Mouse (Mus musculus): ENCODE results near the gene Hoxb3. TPM values are rescaled to one million over a fixed set of nuclear protein-coding genes. Genes with fewer than 3 reads are reported as not detected.

Gene Hoxb3
- total RNA-seq, 4 experiments from 2014 or later: not detected

DNA sequence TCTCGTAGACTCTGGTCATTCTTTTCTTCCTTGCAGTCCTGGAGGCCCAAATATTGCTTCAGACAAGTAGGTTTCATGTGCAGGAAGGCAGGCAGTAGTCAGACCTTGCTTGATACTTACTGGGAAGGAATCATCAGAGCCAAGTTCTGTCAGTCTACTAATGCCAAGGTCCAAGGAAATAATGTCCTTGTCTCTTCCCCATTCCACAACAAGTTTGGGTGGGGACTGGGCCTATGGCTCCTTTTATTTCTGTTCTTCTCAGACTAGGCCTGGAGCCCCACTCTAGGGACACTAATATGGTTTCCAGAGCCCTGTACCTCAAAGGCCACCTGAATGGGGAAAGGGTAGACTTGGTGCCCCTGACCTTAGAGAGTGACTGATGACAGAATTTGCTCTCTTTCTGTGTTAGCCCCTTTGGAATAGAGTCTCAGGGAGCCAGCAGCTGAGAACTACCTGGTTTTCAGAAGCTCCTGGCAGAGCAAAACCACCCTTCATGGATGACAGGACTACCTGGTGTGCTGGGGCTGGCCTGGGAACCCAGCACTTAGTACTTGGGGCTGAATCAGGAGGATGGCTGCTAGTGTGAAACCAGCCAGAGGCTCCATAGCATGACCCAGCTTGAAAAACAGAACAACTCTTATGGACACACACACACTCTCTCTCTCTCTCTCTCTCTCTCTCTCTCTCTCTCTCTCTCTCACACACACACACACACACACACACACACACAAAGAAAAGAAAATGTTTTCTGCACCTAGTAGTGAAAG lies 34.5 kb upstream of the Hoxb3 start:
- DNase-seq (ENCODE audit: low spot score in 2 of 2): no peak

DNA sequence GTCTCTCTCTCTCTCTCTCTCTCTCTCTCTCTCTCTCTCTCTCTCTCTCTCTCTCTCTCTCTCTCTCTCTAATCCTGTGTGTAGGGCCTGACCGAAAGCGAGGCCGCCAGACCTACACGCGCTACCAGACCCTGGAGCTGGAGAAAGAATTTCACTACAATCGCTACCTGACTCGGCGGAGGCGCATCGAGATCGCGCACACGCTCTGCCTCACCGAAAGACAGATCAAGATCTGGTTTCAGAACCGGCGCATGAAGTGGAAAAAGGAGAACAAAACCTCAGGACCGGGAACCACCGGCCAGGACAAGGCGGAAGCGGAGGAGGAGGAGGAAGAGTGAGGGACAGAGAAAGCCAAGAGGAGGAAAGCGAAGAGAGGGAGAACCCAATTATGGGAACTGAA lies 33.8 kb upstream of the Hoxb3 start:
- no peak for DNase-seq (ENCODE audit: low spot score in 2 of 2)

DNA sequence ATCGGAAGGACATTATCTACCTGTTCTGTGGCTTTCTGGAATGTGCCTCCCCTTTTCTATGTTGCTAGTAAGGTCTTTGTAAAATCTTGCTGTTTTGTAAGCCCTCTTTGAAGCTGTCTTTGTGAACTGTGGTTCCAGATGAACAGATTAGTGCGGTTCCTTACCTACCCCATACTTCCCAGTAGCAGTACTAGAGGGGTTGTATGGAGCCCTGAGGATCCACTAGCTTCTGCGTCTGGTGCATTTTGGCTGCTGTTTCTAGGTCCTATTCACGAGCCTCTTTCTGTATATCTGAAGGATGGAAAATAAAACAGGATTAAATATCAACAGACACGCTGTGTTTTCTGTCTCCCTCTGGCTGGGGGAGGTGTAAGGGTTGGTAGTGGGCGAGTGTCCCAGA lies 33.3 kb upstream of the Hoxb3 start:
- DNase-seq (ENCODE audit: low spot score in 2 of 2): no peak

DNA sequence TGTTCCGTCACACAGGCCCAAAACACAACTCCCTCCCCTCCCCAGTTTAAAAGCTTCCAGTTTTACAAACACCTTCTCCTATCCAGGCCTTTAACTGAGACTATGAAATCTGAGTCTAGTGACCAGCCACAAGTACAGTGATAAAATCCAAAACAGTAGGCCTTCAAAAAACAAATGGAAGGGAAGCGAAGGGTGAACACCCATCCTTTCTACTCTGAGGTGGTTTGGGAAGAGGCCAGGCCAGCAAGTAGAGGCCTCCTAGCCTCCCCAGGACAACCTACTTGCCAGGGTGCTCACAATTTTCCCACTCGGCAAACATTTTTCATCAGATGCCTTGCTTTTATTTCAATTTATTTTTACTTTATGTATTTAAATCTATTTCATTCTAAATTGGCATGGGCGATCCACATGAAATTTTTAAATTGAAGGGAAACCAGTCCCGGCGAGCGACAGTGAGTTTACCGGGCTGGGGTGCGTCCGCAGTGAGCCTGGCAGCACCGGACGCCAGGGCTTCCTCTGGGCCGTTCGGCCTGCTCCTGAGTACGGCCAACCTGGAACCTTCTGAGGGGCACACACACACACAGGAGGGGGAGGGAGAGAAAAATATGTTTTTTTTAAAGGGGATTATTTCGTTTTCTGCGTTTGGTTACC lies 32.3 kb upstream of the Hoxb3 start:
- no peak for DNase-seq (ENCODE audit: low spot score in 2 of 2)

DNA sequence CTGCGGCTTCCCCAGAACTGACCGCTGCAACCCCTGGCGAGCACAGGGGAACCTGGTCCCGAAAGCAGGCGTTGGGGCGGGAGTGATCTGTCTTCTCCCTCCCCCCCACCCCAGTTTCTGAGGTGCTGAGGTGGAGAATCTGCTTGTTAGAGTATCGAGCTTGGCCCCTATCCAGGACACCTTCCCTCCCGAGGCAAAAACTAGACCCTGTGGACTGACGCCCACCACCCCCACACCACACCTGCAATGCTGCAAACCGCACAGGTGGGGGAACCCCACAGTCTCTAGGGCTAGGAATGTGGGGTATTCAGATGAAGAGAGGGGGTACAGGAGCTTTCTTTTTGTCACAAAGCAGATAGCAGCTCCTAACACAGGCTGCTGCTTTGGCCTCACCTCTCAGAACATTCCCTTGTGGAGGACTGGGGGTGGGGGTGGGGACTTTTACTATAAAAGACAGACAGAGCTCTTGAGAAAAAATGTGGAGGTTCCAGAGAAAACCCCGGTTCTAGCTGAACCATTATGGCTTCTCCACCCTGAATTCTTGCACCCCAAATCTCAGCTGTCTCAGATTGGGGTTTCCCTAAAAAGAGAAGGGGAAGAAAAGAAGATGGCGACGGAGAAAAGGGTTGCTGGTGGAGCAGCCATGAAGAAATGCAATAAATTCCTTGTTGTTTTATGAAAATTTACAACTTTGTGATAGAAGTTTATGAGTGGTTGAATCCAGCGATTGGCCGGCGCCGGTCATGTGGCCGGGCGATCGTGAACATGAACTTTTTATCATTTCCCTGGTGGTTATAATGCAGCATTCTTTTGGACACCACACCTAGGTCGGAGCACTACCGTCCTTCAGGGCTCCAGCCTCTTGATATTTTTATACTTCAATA lies 31.2 kb upstream of the Hoxb3 start, which contains the start of gene Hoxb6:
Gene Hoxb6, plus strand, starts transcription at position 796 of the 884 bp plus-strand sequence.
- no peak for DNase-seq (ENCODE audit: low spot score in 2 of 2)

DNA sequence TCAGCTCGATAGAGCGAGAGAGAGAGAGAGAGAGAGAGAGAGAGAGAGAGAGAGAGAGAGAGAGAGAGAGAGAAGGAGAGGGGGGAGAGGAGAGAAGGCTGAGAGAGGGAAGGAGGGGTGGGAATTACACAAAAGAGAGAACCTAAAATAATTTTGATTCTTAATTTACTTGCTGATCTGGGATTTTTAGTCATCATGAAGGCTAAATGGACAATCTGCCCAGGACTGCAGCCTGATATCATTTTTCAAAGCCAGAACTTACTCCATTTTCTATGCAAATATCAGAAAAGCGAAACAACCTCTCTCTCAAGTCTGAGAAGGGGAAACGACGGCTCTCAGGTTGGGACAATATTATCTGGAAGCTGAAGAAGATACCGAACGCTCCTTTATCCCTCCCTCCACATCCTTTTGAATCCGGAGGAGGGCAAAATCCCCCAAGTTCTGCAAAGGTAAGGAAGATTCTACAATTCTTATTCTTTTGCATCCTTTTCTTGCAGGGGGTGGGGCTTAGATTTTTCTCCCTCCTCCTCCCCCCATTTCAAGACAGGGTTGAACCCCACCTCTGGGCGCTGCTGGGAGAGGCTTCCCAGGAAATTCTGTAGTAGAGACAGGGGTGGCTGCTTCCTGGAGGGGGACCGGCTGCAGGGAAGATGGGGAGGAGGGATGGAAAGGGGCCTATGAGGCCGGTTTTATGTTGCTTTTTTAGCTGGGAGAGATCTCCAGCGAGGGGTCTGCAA lies 30.4 kb upstream of the Hoxb3 start:
- no peak for DNase-seq (ENCODE audit: low spot score in 2 of 2)

DNA sequence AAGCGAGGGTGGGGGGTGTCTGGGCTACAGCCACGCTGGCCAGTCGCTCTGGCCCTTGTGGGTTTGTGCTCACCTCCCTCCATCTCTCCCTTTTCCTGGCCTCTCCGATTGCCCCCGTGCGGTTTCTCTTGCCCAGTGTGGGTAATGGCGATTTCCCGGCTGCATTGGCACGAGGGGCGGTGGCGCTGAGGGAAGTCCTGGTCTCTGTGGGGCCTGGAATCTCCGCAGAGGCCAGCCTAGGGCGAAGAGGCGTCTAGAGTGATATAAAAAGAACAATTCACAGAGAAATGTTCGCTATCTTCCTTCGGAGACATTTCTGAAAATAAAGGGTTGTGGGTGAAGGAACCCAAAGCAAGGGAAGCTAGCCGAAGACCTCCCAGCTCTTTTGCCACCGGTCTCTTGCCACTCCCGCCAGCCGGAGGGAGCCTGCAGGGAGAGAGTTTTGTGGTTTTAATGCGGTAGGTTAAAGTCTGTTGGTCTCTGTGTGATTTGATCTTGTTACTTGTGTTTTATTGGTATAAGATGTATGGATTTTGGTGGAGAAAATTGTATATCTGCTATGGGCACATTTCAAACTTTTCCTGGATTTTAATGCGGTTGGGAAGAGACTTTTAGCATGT lies 29.7 kb upstream of the Hoxb3 start:
- no peak for DNase-seq (ENCODE audit: low spot score in 2 of 2)

DNA sequence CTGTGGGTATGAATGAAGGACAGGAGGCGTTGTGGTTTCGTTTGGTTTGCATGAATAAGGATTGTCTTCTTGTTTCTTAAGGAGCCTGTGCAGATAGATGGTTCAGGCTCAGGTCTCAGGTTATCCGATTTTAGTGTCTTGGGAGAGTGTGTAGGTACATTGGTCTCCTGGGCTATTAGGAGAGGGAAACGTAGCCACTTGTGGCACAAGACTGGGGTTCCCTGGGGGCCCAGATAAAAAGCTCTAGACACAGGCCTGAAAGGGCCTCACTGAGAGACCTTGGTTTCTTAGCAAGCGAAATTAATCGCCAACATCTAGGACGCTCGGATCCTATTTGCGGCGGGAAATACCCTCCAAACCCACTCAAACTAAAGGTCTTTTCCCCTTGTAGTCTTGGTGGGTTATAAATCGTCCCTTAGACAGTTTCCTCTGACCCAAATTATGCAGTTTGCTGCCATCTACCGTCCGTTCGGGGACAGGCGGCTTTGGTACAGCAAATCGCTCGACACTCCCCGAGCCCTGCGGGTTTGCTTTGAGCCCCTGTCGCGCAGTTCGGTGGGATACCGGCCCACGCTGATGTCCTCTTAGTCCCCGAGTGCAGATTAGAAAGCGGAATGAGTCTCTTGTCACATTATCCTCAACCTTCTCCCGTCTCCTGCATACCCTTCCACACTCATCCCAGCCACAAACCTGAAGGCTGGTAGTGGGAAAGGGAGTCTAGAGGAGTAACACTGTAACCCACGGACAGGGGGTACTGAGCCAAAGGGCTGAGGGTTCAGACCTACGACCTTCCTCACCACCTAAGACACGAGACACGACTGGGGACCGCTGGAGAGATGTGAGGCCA lies 28.7 kb upstream of the Hoxb3 start:
- DNase-seq (ENCODE audit: low spot score in 2 of 2): peak in 1 of 2 experiments; percentile 40

DNA sequence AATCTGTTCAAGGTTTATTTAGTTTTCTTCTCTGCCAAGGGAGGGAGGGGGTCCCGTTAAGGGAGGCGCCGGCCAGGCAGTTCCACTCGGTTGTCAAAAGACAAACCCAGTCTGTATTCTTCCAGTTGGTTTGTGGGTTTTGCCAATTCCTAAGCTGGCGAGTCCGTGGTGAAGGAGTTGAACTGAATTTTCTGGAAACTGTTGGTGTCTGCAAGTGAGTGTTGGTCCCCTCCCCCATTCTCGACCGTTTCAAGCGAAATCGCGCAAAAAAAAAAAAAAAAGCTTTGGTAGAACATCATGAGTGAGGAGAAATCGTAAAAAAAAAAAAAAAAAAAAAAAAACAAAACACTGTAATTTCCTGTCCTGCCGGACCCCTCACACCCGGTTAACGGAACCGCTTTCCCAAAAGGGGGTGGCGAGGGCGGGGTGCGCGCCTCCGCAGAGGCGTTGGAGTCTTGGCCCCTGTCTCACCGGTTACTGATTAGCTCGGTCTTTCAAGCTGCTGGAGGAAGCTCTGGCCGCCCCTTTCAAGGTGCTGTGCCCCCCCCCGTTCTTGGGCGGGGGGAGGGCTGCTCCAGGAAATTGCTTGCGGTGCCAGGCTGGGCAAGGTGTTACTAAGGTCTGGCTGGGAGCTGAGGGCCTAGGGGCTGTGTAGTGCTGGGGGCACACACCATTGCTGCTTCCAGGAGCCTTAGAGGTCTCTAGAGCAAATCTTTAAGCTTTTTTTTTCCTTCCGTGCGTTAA lies 27.9 kb upstream of the Hoxb3 start:
- no peak for DNase-seq (ENCODE audit: low spot score in 2 of 2)

DNA sequence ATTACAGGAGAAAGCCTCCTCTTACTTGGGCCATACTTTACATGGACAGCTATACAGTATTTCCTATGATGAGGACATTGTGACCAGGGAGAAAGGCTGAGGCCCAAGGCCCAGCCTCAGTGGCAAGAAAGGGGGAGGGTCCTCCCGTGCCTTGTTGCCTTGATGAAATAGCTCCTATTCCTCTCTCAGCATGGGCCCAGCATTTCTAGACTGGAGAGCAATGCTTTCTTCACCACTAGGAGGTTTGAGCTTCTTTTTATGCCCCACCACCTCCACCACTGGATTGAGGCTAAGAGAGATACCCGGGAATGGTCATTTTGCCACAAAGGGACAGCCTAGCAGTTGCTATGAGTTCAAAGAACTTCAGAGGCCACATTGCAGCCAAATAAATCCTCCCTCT lies 26.1 kb upstream of the Hoxb3 start:
- DNase-seq (ENCODE audit: low spot score in 2 of 2): no peak

DNA sequence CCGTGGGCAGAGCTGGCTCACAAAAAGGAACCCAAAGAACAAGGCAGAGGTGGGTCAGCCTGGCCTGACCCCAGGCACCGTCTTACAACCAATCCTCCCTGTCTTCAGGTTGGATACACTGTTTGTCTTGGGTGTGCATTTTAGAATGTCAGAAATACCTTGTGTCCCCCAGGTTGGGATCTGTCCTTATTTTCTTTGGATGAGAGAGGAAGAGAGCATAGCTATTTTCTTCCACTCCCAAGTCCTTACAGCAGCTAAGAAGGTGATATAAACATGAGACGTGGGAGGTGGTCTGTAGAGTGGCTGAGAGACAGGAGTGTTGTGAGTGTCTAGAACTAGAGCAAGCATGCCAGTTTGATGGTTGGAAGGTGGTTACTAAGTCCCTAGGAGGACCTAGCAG lies 25.7 kb upstream of the Hoxb3 start:
- DNase-seq (ENCODE audit: low spot score in 2 of 2): no peak

DNA sequence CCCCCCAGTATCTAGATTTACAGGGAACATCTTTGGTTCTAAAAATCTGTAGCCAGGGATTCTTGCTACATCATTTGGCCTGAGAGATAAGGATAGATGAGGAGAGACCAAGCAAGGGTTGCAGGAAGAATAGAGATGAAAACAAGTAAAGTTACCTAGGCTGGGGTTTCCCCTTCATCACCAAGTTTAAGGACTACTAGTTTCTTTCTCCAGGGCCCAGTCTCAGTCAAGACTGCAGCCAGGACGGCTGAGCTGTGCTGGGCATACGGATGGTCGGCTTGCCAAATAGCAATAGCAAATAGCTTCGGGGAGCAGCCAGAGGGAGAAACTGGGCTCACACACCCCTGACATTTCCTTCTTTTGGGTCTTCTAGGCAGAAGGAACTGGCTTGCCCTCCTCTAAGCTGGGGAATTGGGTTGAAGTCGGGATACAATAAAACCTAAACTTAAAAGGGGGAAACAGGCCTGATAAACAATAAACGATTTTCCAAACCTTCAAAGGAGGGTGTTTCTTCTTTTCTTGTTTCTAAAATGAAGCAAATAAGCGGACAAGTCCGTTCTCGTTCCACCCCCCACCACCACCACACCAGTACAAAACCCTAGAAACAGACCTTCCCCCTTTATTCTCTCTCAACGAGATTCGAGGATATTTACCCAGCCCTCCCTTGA lies 25.0 kb upstream of the Hoxb3 start:
- DNase-seq (ENCODE audit: low spot score in 2 of 2): no peak

DNA sequence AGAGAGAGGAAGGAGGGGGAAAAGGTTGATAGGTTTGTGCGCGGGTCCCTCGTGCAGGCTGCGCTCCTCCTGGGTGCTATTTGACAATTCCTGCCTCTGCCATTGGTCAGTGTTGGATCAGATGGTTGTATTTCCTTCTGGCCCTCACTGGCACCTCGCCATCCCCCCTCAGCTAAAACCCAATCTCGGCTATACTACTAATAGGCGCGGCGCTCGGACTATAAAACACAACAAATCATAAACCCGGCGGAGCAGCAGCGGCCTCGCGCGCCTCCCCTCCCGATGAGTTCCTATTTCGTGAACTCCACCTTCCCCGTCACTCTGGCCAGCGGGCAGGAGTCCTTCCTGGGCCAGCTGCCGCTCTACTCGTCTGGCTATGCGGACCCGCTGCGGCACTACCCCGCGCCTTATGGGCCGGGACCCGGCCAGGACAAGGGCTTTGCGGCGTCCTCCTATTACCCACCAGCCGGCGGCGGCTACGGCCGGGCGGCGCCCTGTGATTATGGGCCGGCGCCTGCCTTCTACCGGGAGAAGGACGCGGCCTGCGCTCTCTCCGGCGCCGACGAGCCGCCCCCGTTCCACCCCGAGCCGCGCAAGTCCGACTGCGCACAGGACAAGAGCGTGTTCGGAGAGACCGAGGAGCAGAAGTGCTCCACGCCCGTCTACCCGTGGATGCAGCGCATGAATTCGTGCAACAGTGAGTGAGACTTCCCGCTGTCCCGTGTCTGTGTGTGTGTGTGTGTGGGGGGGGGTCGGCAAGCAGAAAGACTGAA lies 24.0 kb upstream of the Hoxb3 start:
- DNase-seq (ENCODE audit: low spot score in 2 of 2): no peak

DNA sequence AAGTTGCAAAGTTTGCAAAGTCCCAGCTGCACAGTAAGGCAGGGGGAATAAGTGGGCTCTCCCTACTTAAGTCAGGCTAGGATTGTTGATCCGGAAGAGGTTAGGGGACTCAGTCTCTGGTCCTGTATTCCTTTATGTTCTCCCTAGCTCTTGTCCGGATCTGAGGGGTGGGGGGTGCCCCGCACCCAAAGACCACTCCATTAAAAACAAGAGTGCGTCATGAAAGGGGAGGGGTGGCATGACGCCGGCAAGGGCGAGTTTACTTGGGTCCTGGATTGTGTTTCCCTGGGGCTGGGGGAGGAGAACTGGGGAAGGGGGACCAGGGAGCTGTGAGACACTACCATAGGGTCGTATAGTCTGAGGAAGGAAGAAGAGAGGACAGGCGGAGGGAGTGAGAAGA lies 23.3 kb upstream of the Hoxb3 start:
- DNase-seq (ENCODE audit: low spot score in 2 of 2): no peak

DNA sequence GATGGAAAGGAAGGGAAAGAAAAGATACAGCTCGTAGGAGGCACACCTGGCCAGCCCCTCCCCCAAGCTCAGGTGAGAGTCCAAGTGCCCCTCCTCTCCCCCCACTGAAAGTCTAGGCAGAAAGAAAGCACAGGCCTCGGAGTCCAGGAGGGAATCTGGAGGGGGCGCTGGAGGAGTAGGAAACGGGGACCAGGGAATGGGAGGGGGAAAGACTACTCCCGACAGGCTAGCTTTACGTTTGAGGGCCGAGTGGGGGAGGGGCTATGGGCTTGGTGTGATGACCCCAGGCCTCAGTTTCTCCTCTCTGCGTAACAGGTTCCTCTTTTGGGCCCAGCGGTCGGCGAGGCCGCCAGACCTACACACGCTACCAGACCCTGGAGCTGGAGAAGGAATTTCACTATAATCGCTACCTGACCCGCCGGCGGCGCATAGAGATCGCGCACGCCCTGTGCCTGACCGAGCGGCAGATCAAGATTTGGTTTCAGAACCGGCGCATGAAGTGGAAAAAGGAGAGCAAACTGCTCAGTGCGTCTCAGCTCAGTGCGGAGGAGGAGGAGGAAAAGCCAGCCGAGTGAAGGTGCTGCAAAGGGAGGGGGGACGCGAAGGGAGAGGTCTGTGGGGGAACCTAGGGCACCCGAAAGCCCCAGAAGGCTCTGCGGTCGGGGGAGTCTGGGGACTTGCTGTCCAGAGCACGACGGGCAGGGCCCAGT lies 22.6 kb upstream of the Hoxb3 start:
- no peak for DNase-seq (ENCODE audit: low spot score in 2 of 2)

DNA sequence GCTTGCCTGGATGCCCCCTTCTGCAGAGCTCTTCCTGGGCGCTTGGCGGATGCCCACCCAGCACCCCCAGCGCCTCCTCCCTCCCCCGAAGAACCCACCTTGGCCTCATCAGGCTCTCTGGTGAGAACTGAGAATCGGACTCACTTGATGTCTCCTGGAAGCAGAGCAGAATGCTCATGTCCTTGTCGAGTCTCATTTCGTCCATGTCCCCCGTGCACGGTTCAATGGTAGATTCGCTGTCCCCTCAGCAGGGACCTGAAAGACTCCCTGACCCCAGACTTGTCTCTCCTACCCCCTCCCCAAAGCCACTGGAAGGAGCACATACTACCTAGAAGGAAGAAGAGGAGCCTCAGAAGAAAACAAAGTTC lies 22.1 kb upstream of the Hoxb3 start:
- no peak for DNase-seq (ENCODE audit: low spot score in 2 of 2)

DNA sequence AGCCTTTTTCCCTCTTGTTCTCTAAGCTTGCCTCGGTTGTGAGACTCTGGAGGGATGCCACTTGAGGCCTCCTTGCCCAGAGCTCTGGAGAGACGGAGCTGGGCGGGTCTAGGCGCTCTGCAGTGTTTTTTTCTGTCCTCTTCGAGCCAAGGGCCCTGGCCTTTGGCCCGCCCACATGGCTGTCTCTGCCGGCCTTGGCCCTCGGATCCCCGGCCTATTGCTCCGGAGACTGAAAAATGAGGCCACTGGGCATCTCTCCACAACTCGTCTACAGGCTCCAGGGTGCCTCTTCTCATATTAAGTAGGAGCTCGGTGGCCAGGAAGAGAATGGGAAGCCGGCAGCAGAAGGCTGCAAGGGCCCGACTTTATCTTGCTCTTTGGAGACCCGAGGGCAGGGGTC lies 21.3 kb upstream of the Hoxb3 start:
- DNase-seq (ENCODE audit: low spot score in 2 of 2): peak in 1 of 2 experiments; percentile 51
